Mouse (Mus musculus): Measurements from ENCODE around the gene Hus1. TPM values are rescaled to one million over a fixed set of nuclear protein-coding genes. Genes with fewer than 3 reads are reported as not detected.

Hus1 gene
- polyA plus RNA-seq, 1 experiment, result 5.8 TPM

DNA sequence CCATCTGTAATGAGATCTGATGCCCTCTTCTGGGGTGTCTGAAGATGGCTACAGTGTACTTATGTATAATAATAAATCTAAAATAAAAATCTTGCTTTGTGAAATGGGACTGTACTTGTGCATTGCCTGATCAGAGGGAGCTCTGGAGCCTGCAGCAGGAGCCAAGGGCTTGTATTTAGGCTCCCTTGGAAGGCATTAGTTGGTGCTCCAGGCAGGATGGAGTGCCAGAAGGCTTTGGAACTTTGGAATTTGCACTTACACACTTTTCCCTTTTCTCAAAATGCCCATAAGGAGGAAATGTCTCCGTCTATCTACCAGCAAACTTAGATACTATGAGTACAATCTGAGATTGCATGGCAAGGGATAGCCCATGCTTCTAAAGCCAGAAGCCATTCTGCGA is 35.6 kb upstream of the Hus1 start:
- no peak overlapping the region for H3K4me3 ChIP-seq (ENCODE audit: insufficient read depth, low read length)
- H3K4me1 ChIP-seq (ENCODE audit: control insufficient read depth, insufficient read depth, low read length), result peaks cover 19% of the 10 kb centered on the region
- TF ChIP-seq POLR2A (IDR thresholded peaks at IDR 0.05; ENCODE audit: borderline replicate concordance, low read depth, low read length), result no peak
- no peak for TF ChIP-seq CTCF (IDR thresholded peaks at IDR 0.05; ENCODE audit: low read depth, low read length)
- H3K27ac ChIP-seq (ENCODE audit: insufficient read depth, low read depth, low read length), result no peak overlapping the region

DNA sequence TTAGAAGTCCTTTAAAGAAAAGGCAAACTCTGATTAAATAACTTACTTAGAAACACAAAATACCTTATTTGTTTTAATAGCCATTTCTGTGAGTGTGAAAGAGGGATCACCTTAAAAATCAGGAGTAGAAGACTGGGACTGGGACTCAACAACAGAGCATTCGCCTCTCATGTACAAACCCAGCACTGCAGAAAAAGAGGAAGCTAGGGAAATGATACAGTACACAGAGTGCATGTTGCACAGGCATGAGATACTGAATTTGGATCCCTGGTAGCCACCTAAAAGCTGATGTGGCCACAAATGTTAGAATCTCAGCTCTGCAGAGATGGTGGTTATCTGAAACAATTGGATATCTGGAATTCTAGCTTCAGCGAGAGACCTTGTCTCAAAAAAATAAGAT is 20.5 kb upstream of the Hus1 start:
- H3K27ac ChIP-seq (ENCODE audit: insufficient read depth, low read depth, low read length), result no peak overlapping the region
- no peak overlapping the region for H3K4me3 ChIP-seq (ENCODE audit: insufficient read depth, low read length)
- no peaks in the 10 kb centered on the region for H3K4me1 ChIP-seq (ENCODE audit: control insufficient read depth, insufficient read depth, low read length)
- TF ChIP-seq POLR2A (IDR thresholded peaks at IDR 0.05; ENCODE audit: borderline replicate concordance, low read depth, low read length) (no peak), CTCF (IDR thresholded peaks at IDR 0.05; ENCODE audit: low read depth, low read length) (no peak)

DNA sequence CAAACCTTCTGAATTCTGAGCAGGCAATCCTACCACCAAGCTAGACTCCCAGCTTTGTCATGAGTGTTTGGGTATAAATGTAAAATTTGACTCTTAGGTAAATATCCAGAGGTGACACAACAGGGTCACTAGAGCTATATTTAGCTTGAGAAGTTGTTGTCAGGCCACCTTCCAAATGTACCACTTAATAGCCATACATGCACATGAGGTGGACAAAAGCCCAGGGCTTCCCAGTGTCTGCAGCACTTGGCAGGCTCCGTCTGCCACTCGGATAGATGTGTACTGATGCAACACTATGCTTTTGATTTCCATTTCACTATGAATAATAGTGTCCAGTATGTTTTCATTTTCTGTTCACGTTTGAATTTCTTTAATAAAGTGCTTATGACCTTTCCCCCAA is 14.2 kb upstream of the Hus1 start:
- Histone ChIP-seq H3K4me3 (ENCODE audit: insufficient read depth, low read length) (no peak overlapping the region), H3K4me1 (ENCODE audit: control insufficient read depth, insufficient read depth, low read length) (no peaks in the 10 kb centered on the region), H3K27ac (ENCODE audit: insufficient read depth, low read depth, low read length) (no peak overlapping the region)
- TF ChIP-seq CTCF (IDR thresholded peaks at IDR 0.05; ENCODE audit: low read depth, low read length) (no peak), POLR2A (IDR thresholded peaks at IDR 0.05; ENCODE audit: borderline replicate concordance, low read depth, low read length) (no peak)

DNA sequence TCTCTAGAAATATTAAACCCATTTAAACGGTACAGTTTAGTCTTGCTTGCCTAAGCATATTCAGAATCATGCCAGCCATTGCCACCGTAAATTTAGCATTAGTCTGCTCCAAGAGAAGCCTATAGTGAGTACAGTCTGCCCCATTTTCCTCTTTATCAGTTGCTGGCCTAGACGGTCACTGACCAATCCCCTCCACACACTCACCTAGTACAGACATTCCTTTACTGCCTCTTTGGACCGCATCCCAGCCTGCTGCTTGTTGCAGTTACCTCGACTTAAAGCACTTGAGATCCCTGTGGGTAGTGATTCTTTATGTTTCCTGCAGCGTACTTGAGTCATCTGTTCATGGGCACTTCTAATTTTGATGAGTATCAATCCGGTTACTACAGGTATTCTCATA is 13.8 kb upstream of the Hus1 start:
- Histone ChIP-seq H3K4me3 (ENCODE audit: insufficient read depth, low read length) (no peak overlapping the region), H3K27ac (ENCODE audit: insufficient read depth, low read depth, low read length) (no peak overlapping the region), H3K4me1 (ENCODE audit: control insufficient read depth, insufficient read depth, low read length) (no peaks in the 10 kb centered on the region)
- TF ChIP-seq CTCF (IDR thresholded peaks at IDR 0.05; ENCODE audit: low read depth, low read length) (no peak), POLR2A (IDR thresholded peaks at IDR 0.05; ENCODE audit: borderline replicate concordance, low read depth, low read length) (no peak)

DNA sequence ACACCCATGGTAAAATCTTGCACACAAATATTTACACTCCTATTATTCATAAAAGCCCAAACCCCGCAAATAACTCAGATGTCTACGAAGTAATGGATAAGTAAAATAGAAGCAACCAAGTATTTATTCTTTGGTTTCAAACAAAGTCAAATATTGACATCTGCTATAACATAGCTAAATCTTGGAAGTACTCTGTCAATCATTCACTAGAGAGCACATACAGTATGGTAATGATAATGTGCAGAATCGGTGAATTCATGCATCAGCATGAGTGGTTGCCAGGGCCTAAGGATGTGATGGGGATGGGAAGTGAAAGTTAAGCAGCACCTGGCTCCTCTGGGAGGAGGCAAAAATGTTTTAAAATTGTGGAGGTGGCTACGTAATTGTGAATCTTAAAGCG is 9.2 kb upstream of the Hus1 start:
- Histone ChIP-seq H3K4me1 (ENCODE audit: control insufficient read depth, insufficient read depth, low read length) (no peaks in the 10 kb centered on the region), H3K4me3 (ENCODE audit: insufficient read depth, low read length) (no peak overlapping the region), H3K27ac (ENCODE audit: insufficient read depth, low read depth, low read length) (no peak overlapping the region)
- TF ChIP-seq POLR2A (IDR thresholded peaks at IDR 0.05; ENCODE audit: borderline replicate concordance, low read depth, low read length) (no peak), CTCF (IDR thresholded peaks at IDR 0.05; ENCODE audit: low read depth, low read length) (no peak)

DNA sequence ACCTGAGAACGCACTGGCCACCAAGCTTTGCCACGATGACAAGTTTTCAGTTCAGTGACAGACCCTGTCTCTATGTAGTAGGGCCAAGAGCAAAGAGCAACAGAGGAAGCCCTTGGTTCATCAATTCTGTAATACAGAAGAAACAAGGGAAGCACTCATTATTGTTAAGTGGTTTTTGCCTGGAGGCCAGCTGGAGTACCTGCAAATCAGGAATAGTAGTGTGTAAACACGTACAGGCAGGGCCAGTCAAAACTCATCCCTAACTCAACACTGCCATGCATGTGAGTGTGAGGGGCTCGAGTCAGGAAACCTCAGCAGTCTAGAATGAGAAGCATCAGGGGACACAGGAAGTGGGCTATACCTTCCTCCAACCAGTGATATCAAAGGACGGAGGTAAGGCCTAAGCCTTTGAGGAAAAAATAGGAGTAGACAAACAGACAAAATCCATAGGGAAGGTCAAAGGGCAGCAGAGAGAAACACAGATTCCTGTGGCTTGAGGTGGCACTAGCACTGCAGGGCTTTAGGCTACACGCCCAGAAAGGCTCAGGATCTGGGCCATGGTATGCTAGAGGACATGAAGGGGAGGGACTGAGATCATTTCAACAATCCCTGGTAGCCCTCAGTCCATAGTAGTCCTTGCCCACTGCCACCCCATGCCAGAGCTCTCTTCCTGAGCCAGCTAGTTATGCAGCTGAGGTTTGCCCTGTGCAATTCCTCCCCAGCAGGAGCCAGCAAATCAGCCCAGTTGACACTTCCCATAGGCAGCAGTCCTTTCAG is 7.7 kb upstream of the Hus1 start:
- Histone ChIP-seq H3K4me3 (ENCODE audit: insufficient read depth, low read length) (no peak overlapping the region), H3K27ac (ENCODE audit: insufficient read depth, low read depth, low read length) (no peak overlapping the region), H3K4me1 (ENCODE audit: control insufficient read depth, insufficient read depth, low read length) (no peaks in the 10 kb centered on the region)
- TF ChIP-seq CTCF (IDR thresholded peaks at IDR 0.05; ENCODE audit: low read depth, low read length) (no peak), POLR2A (IDR thresholded peaks at IDR 0.05; ENCODE audit: borderline replicate concordance, low read depth, low read length) (no peak)

DNA sequence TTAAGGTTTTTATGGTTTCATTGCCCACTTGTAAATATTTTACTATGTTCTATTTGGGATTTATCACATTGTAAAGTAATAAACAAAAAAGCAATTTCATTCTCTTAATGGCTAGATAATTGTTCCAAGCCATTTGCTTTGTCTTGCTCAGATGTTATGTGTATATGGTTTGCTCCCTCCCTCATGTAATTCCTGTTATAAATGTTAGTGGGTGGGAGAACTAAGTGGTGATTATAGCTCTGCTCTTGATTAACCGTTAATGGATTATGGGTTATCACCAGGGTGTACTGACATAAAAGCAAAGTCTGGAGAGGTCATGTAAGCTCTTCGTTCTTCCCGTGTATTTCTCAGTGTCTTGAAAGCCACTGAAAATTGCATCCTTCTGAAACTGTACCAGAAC is 3.7 kb upstream of the Hus1 start:
- Histone ChIP-seq H3K4me3 (ENCODE audit: insufficient read depth, low read length) (no peak overlapping the region), H3K4me1 (ENCODE audit: control insufficient read depth, insufficient read depth, low read length) (no peaks in the 10 kb centered on the region; the same call in 1 of the 2 replicates), H3K27ac (ENCODE audit: insufficient read depth, low read depth, low read length) (no peak overlapping the region)
- TF ChIP-seq POLR2A (IDR thresholded peaks at IDR 0.05; ENCODE audit: borderline replicate concordance, low read depth, low read length) (no peak), CTCF (IDR thresholded peaks at IDR 0.05; ENCODE audit: low read depth, low read length) (no peak)

DNA sequence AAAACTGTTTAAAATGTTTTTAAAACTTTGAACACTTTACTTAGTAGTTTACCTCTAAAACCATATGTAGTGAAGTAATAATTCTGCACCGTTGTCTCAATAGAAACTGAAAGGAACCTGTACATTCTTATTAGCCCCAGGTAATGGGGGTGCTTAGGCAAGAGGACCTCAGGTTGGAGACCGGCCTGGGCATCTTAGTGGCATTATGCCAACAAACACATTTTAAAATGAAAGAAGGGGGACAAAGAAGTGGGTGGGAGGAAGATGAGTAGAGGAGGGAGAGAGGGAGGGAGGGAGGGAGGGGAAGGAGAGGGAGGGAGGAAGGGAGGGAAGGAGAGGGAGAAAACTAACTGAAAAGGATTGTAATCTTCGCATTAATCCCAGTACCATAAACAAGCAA is 357 bp upstream of the Hus1 start:
- TF ChIP-seq POLR2A (IDR thresholded peaks at IDR 0.05; ENCODE audit: borderline replicate concordance, low read depth, low read length) (no peak), CTCF (IDR thresholded peaks at IDR 0.05; ENCODE audit: low read depth, low read length) (no peak)
- Histone ChIP-seq H3K27ac (ENCODE audit: insufficient read depth, low read depth, low read length) (no peak overlapping the region), H3K4me1 (ENCODE audit: control insufficient read depth, insufficient read depth, low read length) (peaks cover 2% of the 10 kb centered on the region; the same call in 1 of the 2 replicates), H3K4me3 (ENCODE audit: insufficient read depth, low read length) (peak overlapping the region; percentile 87)

DNA sequence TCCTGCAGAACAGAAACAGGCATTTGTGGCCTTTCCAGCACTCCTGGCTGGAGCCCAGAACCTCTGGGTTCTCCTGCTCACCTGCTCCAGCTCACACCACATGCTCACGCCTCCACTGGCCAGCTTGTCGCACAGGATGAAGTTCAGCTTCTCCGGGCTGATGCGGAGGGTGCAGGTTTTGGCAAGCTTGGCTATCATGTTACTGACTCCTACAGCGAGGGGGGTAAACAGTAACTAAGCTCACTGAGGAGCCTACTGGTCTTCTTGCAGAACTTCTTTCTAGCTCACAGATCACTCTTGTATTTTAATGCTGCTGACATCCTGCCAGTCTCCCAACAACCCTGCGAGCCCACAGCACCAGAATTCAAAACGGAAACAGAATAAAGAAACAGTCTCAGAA is 575 bp downstream of the Hus1 start:
- Histone ChIP-seq H3K27ac (ENCODE audit: insufficient read depth, low read depth, low read length) (0 out of 2 replicates have a peak overlapping the region, but pooled peaks have one; percentile 37), H3K4me3 (ENCODE audit: insufficient read depth, low read length) (peak overlapping the region; percentile 87), H3K4me1 (ENCODE audit: control insufficient read depth, insufficient read depth, low read length) (peaks cover 2% of the 10 kb centered on the region; the same call in 1 of the 2 replicates)
- TF ChIP-seq CTCF (IDR thresholded peaks at IDR 0.05; ENCODE audit: low read depth, low read length), result no peak
- no peak for TF ChIP-seq POLR2A (IDR thresholded peaks at IDR 0.05; ENCODE audit: borderline replicate concordance, low read depth, low read length)

DNA sequence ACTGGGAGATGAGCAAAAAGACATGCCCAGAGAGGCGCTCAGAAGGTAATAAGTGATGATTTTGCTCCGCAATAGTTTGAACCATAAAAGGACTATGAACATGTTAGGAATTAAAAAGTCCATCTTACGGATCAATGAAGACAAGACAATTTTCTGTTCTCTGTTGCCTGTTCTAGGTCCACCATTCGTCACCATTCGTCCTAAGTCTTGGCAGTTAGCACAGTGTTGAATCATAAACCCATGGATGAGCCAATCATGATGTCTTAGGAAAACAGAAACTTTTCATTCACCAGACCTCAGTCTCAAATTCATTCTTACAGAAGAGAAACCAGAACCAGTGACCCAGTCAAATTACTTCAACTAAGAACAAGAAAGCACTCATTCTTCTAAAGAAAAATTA is 2.2 kb downstream of the Hus1 start:
- Histone ChIP-seq H3K27ac (ENCODE audit: insufficient read depth, low read depth, low read length) (no peak overlapping the region), H3K4me3 (ENCODE audit: insufficient read depth, low read length) (no peak overlapping the region), H3K4me1 (ENCODE audit: control insufficient read depth, insufficient read depth, low read length) (peaks cover 2% of the 10 kb centered on the region; the same call in 1 of the 2 replicates)
- TF ChIP-seq CTCF (IDR thresholded peaks at IDR 0.05; ENCODE audit: low read depth, low read length) (no peak), POLR2A (IDR thresholded peaks at IDR 0.05; ENCODE audit: borderline replicate concordance, low read depth, low read length) (no peak)
